Mouse (Mus musculus) neutrophil, adult 83 days (primary cell): Measurements from ENCODE around the gene Ociad2. TPM values are rescaled to one million over a fixed set of nuclear protein-coding genes. Genes with fewer than 3 reads are reported as not detected.

Source experiments
- total RNA-seq, 2 experiments: library from RNA; stranded (reverse); gene quantifications; one replicate each; pipeline ENCODE4 v1.2.4; 2023

The Ociad2 gene
- not detected for total RNA-seq

DNA sequence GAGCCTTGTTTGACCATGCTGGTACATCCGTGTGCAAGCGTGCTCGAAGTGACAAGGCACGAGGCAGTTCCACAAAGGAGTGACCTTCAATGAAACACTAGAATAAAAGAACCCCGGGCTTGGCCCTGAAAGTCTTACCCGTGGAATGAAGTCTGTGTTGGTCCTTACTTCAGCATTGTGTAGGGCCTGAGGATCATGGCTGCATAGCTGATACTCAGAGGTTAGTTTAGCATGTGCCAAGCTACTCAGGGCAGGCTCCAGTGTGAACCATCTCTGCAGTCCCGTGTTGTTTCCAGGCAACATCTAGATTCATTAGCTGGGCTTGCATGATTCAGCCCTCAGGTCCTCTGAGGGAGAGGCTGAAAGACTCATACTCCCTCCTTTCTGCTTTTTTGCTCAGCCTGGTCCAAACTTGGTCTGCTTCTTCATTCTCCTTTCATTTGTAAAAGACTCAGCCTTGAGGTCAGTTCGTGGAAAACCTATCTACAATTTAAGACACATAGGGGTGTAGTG lies at the start of gene Ociad2:
Ociad2 (minus strand) TSS at position 306 of the 513 bp plus-strand sequence.

DNA sequence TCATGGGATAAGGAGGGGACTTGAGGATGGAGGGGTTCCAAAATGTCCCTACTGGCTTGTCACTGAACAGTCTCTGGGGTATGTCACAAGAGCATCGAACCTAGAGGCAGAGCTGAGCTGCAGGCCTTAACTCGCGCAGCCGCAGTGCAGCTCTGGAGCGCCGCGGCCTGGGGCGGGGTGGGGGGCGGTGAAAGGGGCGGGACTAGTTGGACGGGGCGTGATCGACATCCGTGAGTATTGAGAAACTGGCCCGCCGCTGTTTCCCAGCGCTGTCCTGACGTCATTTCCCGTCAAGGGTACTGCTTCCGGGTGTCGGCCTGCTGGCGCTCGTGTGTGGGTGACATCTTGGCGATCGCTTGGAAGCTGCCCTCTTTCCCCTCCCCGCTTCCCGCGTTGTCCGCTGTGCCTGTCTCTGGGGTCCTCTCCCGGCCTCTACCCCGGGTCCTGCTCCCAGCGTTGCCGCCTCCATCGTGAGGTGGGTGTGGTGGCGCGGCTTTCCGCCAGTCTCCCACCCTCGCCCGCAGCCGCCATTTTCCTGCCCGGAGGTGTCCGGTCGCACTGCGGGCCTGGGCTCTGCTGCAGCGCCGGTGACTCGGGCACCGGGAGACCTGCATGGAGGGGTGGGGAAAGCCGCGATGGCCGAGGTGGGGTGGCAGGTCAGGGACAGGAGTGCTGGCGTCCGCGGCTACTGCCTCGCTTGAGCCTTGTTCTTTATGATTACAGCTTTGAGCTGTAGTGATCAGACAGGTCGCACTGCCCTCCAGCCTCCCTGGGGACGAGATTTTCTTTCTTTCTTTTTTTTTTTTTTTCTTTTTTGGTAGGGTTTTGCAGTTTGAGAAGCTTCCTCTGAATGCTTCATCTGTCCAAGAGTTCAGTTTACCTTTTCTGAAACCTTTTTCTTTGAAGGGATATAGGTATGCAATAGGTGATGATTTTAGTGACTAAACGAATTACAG lies 48.0 kb downstream of the Ociad2 start, which contains the start of gene Ociad1:
Ociad1 (plus strand) TSS at position 283 of the 956 bp plus-strand sequence.

Other genes starting within 250 kb of the Ociad2 start
- gene Fryl, start 84.4 kb downstream of the Ociad2 start, total RNA-seq: 100 to 1,000 TPM in 1 of 2 experiments, 10 to 100 TPM in 1; 95.7 to 104 TPM
- gene Ociad1, start 48.2 kb downstream of the Ociad2 start, total RNA-seq: 10 to 100 TPM; 80.0 to 86.0 TPM
- not detected for gene Cwh43, start 65.0 kb upstream of the Ociad2 start, total RNA-seq
- 1 to 10 TPM; 4.1 to 4.5 TPM for gene Dcun1d4, start 140.0 kb upstream of the Ociad2 start, total RNA-seq